Mouse (Mus musculus) erythroblast, embryonic 14.5 days (primary cell): ENCODE data around the gene Hspa12a.

Source experiments
- GATA1 ChIP-seq: IDR thresholded peaks from 2 replicates; pipeline ENCODE4 v1.6.1; 2012; ENCODE audit warnings: low read length, inconsistent platforms, mixed read lengths
- TAL1 ChIP-seq: IDR thresholded peaks from 3 replicates; pipeline ENCODE4 v1.6.1; 2012; ENCODE audit warnings: low read length, inconsistent platforms, mixed read lengths

DNA sequence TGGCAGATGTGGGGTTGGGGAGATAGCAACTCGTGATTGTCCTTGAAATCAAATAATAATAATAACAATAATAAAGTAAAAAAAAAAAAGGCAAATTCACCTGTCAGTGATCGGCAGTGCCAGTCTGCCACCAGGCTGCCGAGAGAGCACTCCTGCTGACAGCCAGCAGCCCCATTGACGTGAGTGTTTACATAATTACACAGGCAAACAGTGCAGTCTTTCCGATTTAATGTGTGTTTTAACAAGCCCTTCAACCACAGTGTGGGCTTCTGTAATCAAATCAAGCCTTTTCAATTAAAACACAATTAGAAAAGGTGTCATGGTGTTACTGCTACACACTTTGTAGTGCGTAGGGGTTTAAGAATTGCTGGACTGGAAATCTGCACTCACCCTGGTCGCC is 24.3 kb downstream of the Hspa12a start:
- TF ChIP-seq GATA1 (no peak), TAL1 (no peak)
